Mouse (Mus musculus): ENCODE results near the gene B3gat3.

B3gat3 gene

GRCm38 (mm10) chr19:8897865-8898495 is 22.2 kb upstream of the B3gat3 start, which contains the start of gene Ganab:
Ganab (plus strand) TSS chr19:8898071.
- DNase-seq (ENCODE audit: low spot score in 2 of 2) = peak; percentile 86 to 96

GRCm38 (mm10) chr19:8898576-8898975 is 21.6 kb upstream of the B3gat3 start:
- no peak for DNase-seq (ENCODE audit: low spot score in 2 of 2)

DNA sequence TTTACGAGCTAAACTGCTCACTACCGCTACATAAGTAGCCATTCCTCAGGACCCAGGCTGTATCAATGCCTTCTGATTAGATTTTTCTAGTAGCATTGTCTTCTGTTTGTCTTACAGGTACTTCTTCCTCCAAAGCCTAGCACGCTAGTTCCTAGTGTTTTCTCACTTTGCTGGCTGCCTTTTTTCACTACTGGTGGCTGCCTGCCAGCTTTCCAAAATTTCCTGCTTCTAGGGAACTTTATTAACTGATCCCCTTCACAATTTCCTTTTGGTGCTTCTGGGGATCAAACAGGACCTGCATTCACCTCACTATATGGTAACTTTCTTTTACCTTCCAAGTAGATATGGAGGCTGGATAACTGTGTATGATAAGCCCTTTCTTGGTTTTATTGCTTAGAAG is 21.1 kb upstream of the B3gat3 start:
- no peak for DNase-seq (ENCODE audit: low spot score in 2 of 2)

DNA sequence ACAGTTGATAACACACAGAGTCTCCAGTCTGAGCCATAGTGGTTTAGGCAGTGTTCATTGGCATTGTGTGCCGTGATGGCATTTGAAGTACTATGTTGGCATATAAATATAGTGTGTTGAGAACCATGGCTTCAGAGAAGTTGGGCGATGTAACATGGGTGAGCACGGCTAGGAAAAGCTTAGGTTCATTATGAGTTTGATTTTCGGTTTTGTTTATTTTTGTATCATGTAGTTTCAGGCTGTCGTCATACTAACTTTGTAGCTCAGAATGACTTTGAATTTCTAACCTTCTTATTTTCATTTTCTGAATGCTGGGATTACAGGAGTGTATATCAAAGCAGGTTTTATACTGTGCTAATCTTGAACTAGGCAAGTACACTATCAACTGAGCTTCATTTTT is 16.8 kb upstream of the B3gat3 start:
- no peak for DNase-seq (ENCODE audit: low spot score in 2 of 2)

GRCm38 (mm10) chr19:8908531-8908930 is 11.6 kb upstream of the B3gat3 start:
- no peak for DNase-seq (ENCODE audit: low spot score in 2 of 2)

GRCm38 (mm10) chr19:8911810-8912209 is 8.4 kb upstream of the B3gat3 start:
- no peak for DNase-seq (ENCODE audit: low spot score in 2 of 2)

- DNase-seq (ENCODE audit: low spot score in 2 of 2) = no peak
These were observed 6.0 kb upstream of the B3gat3 start for GRCm38 (mm10) chr19:8914212-8914611.

DNA sequence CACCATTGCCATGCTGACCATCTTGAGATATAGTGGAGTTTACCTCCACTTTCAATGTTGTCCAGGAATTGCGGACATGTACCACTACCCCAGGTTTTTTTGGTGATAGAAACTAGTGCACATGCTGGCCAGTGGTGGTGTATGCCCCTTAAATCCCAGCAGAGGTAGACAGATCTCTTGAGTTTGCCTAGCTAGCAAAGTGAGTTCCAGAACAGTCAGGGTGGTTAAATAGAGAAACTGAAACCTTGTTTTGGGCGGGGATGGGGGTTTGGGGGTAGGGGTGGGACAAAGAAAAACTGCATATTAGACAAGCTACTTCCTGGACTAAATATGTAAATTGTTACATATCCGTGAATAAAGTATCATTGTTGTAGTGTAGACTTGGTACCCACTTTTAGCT is 1.2 kb upstream of the B3gat3 start:
- DNase-seq (ENCODE audit: low spot score in 2 of 2) = no peak

- DNase-seq (ENCODE audit: low spot score in 2 of 2) = no peak
These were observed 496 bp upstream of the B3gat3 start for GRCm38 (mm10) chr19:8919684-8920072.

DNA sequence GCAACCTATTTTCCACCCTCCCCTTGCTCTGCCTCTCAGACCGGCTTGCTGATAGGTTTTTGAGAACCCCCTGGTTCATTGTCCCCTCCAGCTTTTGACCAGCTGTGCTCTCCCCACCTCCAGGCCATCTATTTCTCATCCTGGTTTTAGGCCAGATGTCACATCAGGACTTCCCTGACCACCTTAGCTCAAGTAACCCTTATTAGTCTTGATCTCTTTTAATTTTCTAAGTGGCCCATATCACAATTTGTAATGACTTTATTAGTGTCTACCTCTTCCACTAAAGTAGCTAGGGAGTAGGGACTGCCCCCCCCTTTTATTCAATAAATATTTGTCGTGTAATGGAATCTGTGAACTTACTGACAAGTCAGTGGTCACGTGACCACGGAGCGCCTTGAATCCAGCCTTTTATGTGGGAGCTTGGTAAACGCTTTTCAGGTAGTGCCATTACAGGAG is 690 bp downstream of the B3gat3 start:
- DNase-seq (ENCODE audit: low spot score in 2 of 2) = no peak

DNA sequence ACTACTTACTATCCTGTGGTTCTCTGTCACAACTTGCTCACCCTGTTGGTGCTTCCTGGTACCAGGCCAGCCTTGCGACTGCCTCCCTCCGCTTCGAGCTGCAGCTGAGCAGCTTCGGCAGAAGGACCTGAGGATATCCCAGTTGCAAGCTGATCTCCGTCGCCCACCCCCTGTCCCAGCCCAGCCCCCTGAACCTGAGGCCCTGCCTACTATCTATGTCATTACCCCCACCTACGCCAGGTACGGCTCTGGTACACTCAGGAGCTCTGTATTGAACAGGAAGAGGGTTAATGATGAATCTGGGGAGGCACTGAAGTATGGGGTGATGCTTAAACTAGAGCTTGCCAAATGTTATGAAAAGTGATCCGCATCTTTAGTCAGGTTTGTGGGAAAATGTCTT is 1.6 kb downstream of the B3gat3 start:
- DNase-seq (ENCODE audit: low spot score in 2 of 2) = no peak

DNA sequence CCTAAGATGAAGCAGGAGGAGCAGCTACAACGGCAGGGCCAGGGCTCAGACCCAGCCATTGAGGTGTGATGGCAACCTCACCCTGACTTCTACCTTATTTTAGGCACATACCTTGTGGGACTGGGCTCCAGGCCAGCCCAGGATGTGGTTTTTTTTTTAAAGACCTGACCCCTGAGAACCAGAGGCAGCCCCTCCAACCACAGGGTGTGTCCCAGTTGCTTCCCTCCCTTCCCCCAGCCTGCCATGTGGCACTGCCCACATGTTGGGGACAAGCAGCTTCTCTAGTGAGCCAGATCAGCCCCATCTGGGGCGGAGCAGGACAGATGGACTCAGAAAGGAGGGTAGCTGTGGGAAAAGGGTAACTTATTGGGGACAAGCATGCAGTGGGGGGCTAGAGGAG is 6.6 kb downstream of the B3gat3 start:
- no peak for DNase-seq (ENCODE audit: low spot score in 2 of 2)

DNA sequence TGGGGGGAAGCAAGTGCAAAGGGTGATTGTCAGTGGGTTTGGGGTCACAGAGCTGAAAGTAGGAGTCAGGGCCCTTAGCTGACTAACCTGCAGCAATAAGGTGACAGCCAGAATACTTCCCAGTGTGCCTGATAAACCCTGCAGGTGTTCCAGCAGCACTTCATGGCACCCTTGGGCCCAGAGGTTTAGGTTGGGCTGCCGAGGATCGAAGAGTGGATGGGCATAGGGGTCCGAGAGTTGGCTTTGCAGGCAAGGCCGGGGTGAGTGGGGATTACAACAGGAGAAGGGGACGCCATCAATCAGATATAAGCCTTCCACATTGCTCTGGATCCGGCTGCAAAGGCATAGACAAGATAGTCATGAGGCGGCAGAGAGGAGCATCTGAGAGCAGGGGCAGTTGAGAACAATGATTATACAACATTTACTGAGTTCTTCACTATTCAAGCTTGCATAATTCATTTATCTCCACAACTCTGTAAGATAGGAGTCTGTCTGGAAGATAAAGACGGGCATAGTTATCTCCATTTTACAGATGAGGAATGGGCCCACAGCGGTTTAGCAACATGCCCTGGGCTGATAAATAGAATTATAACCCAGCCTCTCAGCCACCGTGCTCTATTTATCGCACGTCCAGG is 7.8 kb downstream of the B3gat3 start:
- DNase-seq (ENCODE audit: low spot score in 2 of 2) = no peak

DNA sequence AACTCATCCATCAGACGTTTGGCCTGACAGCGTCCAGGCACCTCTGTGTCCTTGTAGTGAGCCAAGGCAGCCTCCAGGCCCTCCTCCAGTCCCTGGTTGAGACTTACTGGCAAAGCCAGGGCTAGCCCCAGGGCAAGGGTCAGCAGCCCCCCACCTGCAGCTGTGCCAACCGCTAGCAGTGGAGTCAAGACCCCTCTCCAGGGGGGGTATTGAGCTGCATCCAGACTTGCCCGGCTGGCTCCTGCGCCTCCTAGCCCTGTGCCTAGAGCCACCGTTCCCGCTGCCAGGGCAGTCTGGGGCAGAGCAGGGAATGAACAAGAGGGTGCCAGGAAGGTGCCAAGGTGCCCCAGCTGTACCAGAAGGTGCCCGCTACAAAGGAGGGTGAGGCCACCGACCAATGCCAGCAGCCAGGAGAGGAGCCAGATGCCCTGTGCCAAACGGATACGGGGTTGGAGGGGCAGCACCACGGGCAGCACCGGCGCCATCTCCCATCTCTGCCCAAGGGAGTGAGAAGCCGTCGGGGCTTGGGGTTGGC is 8.6 kb downstream of the B3gat3 start:
- DNase-seq (ENCODE audit: low spot score in 2 of 2) = no peak

DNA sequence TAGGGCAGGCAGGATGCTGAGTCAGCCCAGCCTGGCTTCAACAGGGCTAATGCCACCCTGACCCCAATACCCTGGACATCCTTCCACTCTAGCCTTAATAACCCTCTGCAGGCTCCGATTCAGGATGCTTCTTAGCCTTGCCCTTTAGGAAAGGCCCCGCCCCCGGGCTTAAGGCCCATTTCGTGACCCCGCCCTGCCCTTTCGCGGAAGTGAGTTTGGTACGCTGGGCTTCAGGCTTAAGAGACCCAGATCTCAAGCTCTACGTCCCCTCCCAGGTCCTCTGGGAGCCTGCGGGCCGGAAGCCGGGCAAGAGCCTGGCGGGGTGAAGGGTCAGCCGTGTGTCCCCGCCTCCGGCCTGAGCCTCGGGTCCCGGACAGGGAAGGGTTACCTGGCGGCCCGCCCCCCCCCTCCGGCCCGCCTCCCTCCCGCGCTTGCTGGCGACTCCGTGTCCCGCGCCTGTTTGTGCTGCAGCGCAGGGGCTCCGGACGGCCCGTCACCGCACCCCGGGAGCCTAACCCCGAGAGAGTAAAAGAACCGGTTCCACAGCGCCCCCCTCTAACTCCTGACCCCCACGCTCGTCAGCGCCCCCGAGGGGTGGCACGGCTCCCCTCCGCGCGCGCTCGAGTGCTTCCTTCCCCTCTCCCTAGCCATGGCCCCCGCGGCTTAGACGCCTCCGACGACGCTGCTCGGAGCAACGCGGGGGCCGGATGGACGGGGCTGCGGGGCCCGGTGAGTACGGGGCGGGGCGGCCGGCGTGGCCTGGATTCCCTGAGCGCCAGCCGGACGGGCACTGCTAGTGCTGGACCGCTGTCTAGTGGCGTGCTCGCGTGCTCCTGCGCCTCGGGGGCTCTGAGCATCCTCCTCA is 9.3 kb downstream of the B3gat3 start, which contains the start of the genes Rom1 and Eml3:
Gene Rom1, minus strand, starts transcription at position 133 of the 865 bp plus-strand sequence.
Gene Eml3, plus strand, starts transcription at position 329 of the 865 bp plus-strand sequence.
- DNase-seq (ENCODE audit: low spot score in 2 of 2) = peak in 1 of 2 experiments; percentile 47

- no peak for DNase-seq (ENCODE audit: low spot score in 2 of 2)
These were observed 9.9 kb downstream of the B3gat3 start for GRCm38 (mm10) chr19:8930117-8930516.

- no peak for DNase-seq (ENCODE audit: low spot score in 2 of 2)
These were observed 10.6 kb downstream of the B3gat3 start for GRCm38 (mm10) chr19:8930771-8931170.

- DNase-seq (ENCODE audit: low spot score in 2 of 2) = no peak
These were observed 16.6 kb downstream of the B3gat3 start for GRCm38 (mm10) chr19:8936736-8937135.

GRCm38 (mm10) chr19:8940526-8941133 is 20.5 kb downstream of the B3gat3 start:
- DNase-seq (ENCODE audit: low spot score in 2 of 2) = no peak

- DNase-seq (ENCODE audit: low spot score in 2 of 2) = no peak
These were observed 21.0 kb downstream of the B3gat3 start for GRCm38 (mm10) chr19:8941136-8941514.

DNA sequence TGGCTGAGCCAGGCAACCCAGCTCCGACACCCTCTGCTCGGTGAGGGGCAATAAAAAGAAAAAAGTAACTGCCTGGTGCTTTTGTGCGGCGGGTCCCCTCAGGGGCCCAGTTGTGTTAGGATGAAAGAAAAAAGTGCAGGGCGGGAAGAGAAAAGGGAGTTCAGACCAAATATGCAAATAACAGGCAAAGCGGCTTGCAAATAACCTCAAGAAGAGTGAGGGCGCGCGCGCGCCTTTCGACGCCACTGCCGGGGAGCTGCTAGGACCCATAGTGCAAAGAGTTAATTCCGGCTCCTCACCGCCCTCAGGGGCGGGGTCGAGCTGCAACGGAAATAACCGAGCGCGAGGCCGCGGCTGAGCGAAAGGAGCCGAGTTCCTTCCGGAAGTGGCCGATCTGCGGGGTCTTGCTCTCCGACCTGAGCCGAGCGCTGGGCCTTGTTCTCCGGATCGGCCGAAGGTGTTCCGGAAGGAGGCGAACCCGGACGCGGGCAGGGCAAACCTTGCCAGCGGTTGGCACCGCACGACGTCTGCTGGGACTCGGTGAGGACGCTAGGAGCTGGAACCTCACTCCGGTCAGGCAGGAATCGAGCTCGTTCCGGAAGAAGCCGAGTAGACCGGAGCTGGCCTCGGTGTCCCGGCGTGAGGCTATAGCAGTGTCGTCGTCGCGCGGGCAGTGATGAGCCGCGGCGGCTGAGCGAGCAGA is 21.5 kb downstream of the B3gat3 start, which contains the start of gene Mta2:
Gene Mta2, plus strand, starts transcription at position 361 of the 703 bp plus-strand sequence.
- peak; percentile 91 to 93 for DNase-seq (ENCODE audit: low spot score in 2 of 2)
